Mouse (Mus musculus): ENCODE data around the gene Gm128. TPM values are rescaled to one million over a fixed set of nuclear protein-coding genes. Genes with fewer than 3 reads are reported as not detected.

Gm128 gene
- polyA plus RNA-seq, 1 experiment from 2014 or later, result 0.21 TPM

DNA sequence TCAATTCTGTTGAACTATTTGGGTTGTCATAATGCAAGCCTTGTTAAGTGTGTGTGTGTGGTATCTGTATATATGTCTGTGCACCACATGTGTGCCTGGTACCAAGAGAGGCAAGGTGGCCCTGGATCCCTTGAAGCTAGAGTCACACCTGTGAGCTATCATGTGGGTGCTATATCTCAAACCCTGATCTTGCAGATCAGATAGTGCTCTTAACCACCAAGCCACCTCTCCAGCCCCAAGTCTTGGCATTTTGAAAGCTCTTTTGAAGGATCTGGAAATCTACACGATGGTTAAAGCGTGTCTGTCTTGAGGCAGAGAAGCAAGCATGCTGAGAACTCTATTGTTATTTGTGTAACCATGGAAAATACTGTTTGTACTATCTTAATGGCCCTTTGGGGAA, 30.8 kb downstream of the Gm128 start:
- Histone ChIP-seq H3K9ac (ENCODE audit: low read length) (no peak overlapping the region), H3K27me3 (ENCODE audit: control insufficient read depth, insufficient read depth, low read length) (no peaks in the 10 kb centered on the region), H3K4me1 (replicated peaks; ENCODE audit: control insufficient read depth, insufficient read depth) (no peaks in the 10 kb centered on the region), H3K4me3 (ENCODE audit: low read depth, low read length) (no peak overlapping the region), H3K4me2 (replicated peaks; ENCODE audit: low read depth) (no peak overlapping the region), H3K27ac (replicated peaks) (no peak overlapping the region), H3K9me3 (ENCODE audit: control insufficient read depth, low read length) (no peaks in the 10 kb centered on the region), H3K36me3 (ENCODE audit: control insufficient read depth, insufficient read depth, low read length) (peaks cover 12% of the 10 kb centered on the region; the same call in 1 of the 2 replicates)
- 63% methylated on average over 2 of the region's 2 CpGs for WGBS
- no peak for ATAC-seq (ENCODE audit: low FRiP score, low TSS enrichment)
- no peak for DNase-seq (ENCODE audit: low spot score)
- TF ChIP-seq CTCF (IDR thresholded peaks at IDR 0.05; ENCODE audit: low read depth), result no peak
- TF ChIP-seq EP300 (optimal IDR thresholded peaks at IDR 0.05), result no peak

- 72% methylated on average over 2 of the region's 4 CpGs for WGBS
- Histone ChIP-seq H3K36me3 (ENCODE audit: control insufficient read depth, insufficient read depth, low read length) (peaks cover 18% of the 10 kb centered on the region), H3K9ac (ENCODE audit: low read length) (no peak overlapping the region), H3K27me3 (ENCODE audit: control insufficient read depth, insufficient read depth, low read length) (no peaks in the 10 kb centered on the region), H3K9me3 (ENCODE audit: control insufficient read depth, low read length) (no peaks in the 10 kb centered on the region), H3K4me1 (replicated peaks; ENCODE audit: control insufficient read depth, insufficient read depth) (no peaks in the 10 kb centered on the region), H3K4me2 (replicated peaks; ENCODE audit: low read depth) (no peak overlapping the region), H3K4me3 (ENCODE audit: low read depth, low read length) (no peak overlapping the region), H3K27ac (replicated peaks) (no peak overlapping the region)
- TF ChIP-seq CTCF (IDR thresholded peaks at IDR 0.05; ENCODE audit: low read depth), result no peak
- no peak for TF ChIP-seq EP300 (optimal IDR thresholded peaks at IDR 0.05)
- DNase-seq (ENCODE audit: low spot score) (no peak), ATAC-seq (ENCODE audit: low FRiP score, low TSS enrichment) (no peak)
Observed at GRCm38 (mm10) chr3:95208286-95208685, 33.1 kb downstream of the Gm128 start.

DNA sequence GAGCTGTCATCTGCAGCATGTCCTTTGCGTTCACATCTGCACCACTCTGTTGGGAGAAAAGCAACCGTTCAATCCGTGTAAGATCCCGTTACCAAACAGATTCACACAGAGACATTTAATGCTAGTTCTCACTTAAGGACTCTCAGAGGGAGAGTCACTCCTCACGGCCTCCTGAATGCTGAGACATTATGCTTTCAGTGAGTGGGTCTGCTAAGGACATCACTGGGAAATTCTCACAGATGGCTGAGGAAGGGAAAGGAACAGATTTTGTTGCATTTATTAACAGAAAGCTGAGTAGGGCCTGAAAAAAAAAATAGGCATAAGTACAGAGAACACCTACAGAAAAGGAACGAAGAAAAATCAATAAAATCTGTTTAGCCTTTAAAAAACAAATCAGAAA, 37.5 kb downstream of the Gm128 start:
- no peak overlapping the region for H3K4me2 ChIP-seq (replicated peaks; ENCODE audit: low read depth)
- H3K27ac ChIP-seq (replicated peaks), result no peak overlapping the region
- peaks cover 44% of the 10 kb centered on the region for H3K36me3 ChIP-seq (ENCODE audit: control insufficient read depth, insufficient read depth, low read length)
- ATAC-seq (ENCODE audit: low FRiP score, low TSS enrichment), result no peak
- no peaks in the 10 kb centered on the region for H3K27me3 ChIP-seq (ENCODE audit: control insufficient read depth, insufficient read depth, low read length)
- DNase-seq (ENCODE audit: low spot score), result no peak
- no peaks in the 10 kb centered on the region for H3K9me3 ChIP-seq (ENCODE audit: control insufficient read depth, low read length)
- 93% methylated on average over 6 of the region's 6 CpGs for WGBS
- no peak for TF ChIP-seq CTCF (IDR thresholded peaks at IDR 0.05; ENCODE audit: low read depth)
- TF ChIP-seq EP300 (optimal IDR thresholded peaks at IDR 0.05), result no peak
- H3K4me3 ChIP-seq (ENCODE audit: low read depth, low read length), result no peak overlapping the region
- H3K9ac ChIP-seq (ENCODE audit: low read length), result no peak overlapping the region
- H3K4me1 ChIP-seq (replicated peaks; ENCODE audit: control insufficient read depth, insufficient read depth), result no peaks in the 10 kb centered on the region

GRCm38 (mm10) chr3:95200562-95200961, 40.8 kb downstream of the Gm128 start:
- Histone ChIP-seq H3K4me3 (ENCODE audit: low read depth, low read length) (no peak overlapping the region), H3K36me3 (ENCODE audit: control insufficient read depth, insufficient read depth, low read length) (peaks cover 47% of the 10 kb centered on the region), H3K4me1 (replicated peaks; ENCODE audit: control insufficient read depth, insufficient read depth) (no peaks in the 10 kb centered on the region), H3K27me3 (ENCODE audit: control insufficient read depth, insufficient read depth, low read length) (no peaks in the 10 kb centered on the region), H3K4me2 (replicated peaks; ENCODE audit: low read depth) (no peak overlapping the region), H3K9ac (ENCODE audit: low read length) (no peak overlapping the region), H3K27ac (replicated peaks) (peak overlapping the region; percentile 69), H3K9me3 (ENCODE audit: control insufficient read depth, low read length) (no peaks in the 10 kb centered on the region)
- TF ChIP-seq CTCF (IDR thresholded peaks at IDR 0.05; ENCODE audit: low read depth), result no peak
- TF ChIP-seq EP300 (optimal IDR thresholded peaks at IDR 0.05), result no peak
- no peak for ATAC-seq (ENCODE audit: low FRiP score, low TSS enrichment)
- DNase-seq (ENCODE audit: low spot score), result no peak
- WGBS, result 70% methylated on average over 2 of the region's 2 CpGs

DNA sequence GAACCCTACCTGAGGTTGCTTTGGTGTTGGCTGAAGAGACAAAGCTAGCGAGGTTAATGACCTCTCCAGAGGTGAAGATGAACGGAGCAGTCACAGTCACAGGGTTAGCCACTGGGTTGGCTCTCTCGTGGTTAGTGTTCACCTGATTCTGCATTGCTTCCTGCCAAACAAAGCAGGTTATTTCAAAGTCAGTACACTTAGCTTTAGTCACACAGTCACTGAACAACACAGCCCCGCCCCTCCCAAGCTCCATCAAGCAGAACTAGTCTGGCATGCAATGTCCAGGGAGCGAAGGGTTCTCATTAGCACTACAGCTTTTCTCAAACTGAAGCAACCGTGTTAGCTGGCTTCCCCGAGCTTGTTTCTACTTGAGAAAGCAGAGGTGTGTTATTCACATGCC, 41.3 kb downstream of the Gm128 start:
- peaks cover 47% of the 10 kb centered on the region for H3K36me3 ChIP-seq (ENCODE audit: control insufficient read depth, insufficient read depth, low read length)
- peak; percentile 74 for ATAC-seq (ENCODE audit: low FRiP score, low TSS enrichment)
- peak overlapping the region; percentile 80 for H3K27ac ChIP-seq (replicated peaks)
- no peak for TF ChIP-seq EP300 (optimal IDR thresholded peaks at IDR 0.05)
- no peak for TF ChIP-seq CTCF (IDR thresholded peaks at IDR 0.05; ENCODE audit: low read depth)
- no peaks in the 10 kb centered on the region for H3K4me1 ChIP-seq (replicated peaks; ENCODE audit: control insufficient read depth, insufficient read depth)
- WGBS, result 64% methylated on average over 7 of the region's 7 CpGs
- H3K4me3 ChIP-seq (ENCODE audit: low read depth, low read length), result no peak overlapping the region
- H3K4me2 ChIP-seq (replicated peaks; ENCODE audit: low read depth), result no peak overlapping the region
- no peaks in the 10 kb centered on the region for H3K27me3 ChIP-seq (ENCODE audit: control insufficient read depth, insufficient read depth, low read length)
- no peaks in the 10 kb centered on the region for H3K9me3 ChIP-seq (ENCODE audit: control insufficient read depth, low read length)
- DNase-seq (ENCODE audit: low spot score), result peak; percentile 56
- H3K9ac ChIP-seq (ENCODE audit: low read length), result no peak overlapping the region

- H3K9me3 ChIP-seq (ENCODE audit: control insufficient read depth, low read length), result no peaks in the 10 kb centered on the region
- TF ChIP-seq CTCF (IDR thresholded peaks at IDR 0.05; ENCODE audit: low read depth) (no peak), EP300 (optimal IDR thresholded peaks at IDR 0.05) (no peak)
- WGBS, result 74% methylated on average over 1 of the region's 1 CpGs
Observed at GRCm38 (mm10) chr3:95199101-95199500, 42.3 kb downstream of the Gm128 start.

More at GRCm38 (mm10) chr3:95199101-95199500, 42.3 kb downstream of the Gm128 start:
- H3K27me3 ChIP-seq (ENCODE audit: control insufficient read depth, insufficient read depth, low read length), result no peaks in the 10 kb centered on the region
- no peak overlapping the region for H3K9ac ChIP-seq (ENCODE audit: low read length)
- H3K36me3 ChIP-seq (ENCODE audit: control insufficient read depth, insufficient read depth, low read length), result peaks cover 44% of the 10 kb centered on the region
- H3K4me3 ChIP-seq (ENCODE audit: low read depth, low read length), result no peak overlapping the region
- no peaks in the 10 kb centered on the region for H3K4me1 ChIP-seq (replicated peaks; ENCODE audit: control insufficient read depth, insufficient read depth)
- ATAC-seq (ENCODE audit: low FRiP score, low TSS enrichment) (no peak), DNase-seq (ENCODE audit: low spot score) (no peak)
- no peak overlapping the region for H3K27ac ChIP-seq (replicated peaks)
- H3K4me2 ChIP-seq (replicated peaks; ENCODE audit: low read depth), result no peak overlapping the region

All from stomach, postnatal 0 days (tissue).